Mouse (Mus musculus): ENCODE measurements at regions not wholly inside any gene's neighbourhood (a gene's known extent, or its start where the extent isn't known, plus 50 kb on each side); places are given as distances from the start of the nearest gene placed in this dataset.
A peak's percentile ranks its signal among the peaks of the same experiment; 100 is the strongest.

GRCm38 (mm10) chr13:55954346-55954745, 118.4 kb upstream of the Pitx1 start:
- DNase-seq, result no peak

GRCm38 (mm10) chr13:55953426-55953825, 117.4 kb upstream of the Pitx1 start:
- DNase-seq, result peak in 1 of 2 experiments; percentile 12

GRCm38 (mm10) chr13:55950773-55951172, 114.8 kb upstream of the Pitx1 start:
- no peak for DNase-seq

GRCm38 (mm10) chr13:55948591-55948990, 112.6 kb upstream of the Pitx1 start:
- DNase-seq, result no peak

GRCm38 (mm10) chr13:55948144-55948543, 112.2 kb upstream of the Pitx1 start:
- no peak for DNase-seq

- no peak for DNase-seq
These were observed 101.4 kb upstream of the Pitx1 start for GRCm38 (mm10) chr13:55937417-55937816.

GRCm38 (mm10) chr13:55937000-55937399, 101.0 kb upstream of the Pitx1 start:
- no peak for DNase-seq

GRCm38 (mm10) chr13:55930637-55931036, 94.6 kb upstream of the Pitx1 start:
- no peak for DNase-seq

- no peak for DNase-seq
These were observed 93.8 kb upstream of the Pitx1 start for GRCm38 (mm10) chr13:55929814-55930213.

- peak; percentile 6 to 13 for DNase-seq
These were observed 87.6 kb upstream of the Pitx1 start for GRCm38 (mm10) chr13:55923505-55924136.

- no peak for DNase-seq
These were observed 81.3 kb upstream of the Pitx1 start for GRCm38 (mm10) chr13:55917316-55917715.

- DNase-seq, result peak; percentile 82 to 86
These were observed 76.3 kb upstream of the Pitx1 start for GRCm38 (mm10) chr13:55912271-55912711.

GRCm38 (mm10) chr13:55909941-55910340, 73.9 kb upstream of the Pitx1 start:
- no peak for DNase-seq

GRCm38 (mm10) chr13:55904884-55905283, 68.9 kb upstream of the Pitx1 start:
- no peak for DNase-seq

GRCm38 (mm10) chr13:55902255-55902654, 66.3 kb upstream of the Pitx1 start:
- DNase-seq, result no peak

- no peak for DNase-seq
These were observed 64.2 kb upstream of the Pitx1 start for GRCm38 (mm10) chr13:55900190-55900526.

- no peak for DNase-seq
These were observed 63.7 kb upstream of the Pitx1 start for GRCm38 (mm10) chr13:55899501-55900189.

- DNase-seq, result no peak
These were observed 63.0 kb upstream of the Pitx1 start for GRCm38 (mm10) chr13:55898999-55899398.

GRCm38 (mm10) chr13:55898257-55898950, 62.4 kb upstream of the Pitx1 start:
- no peak for DNase-seq

GRCm38 (mm10) chr13:55895505-55895904, 59.5 kb upstream of the Pitx1 start:
- no peak for DNase-seq

- no peak for DNase-seq
These were observed 57.4 kb upstream of the Pitx1 start for GRCm38 (mm10) chr13:55893154-55894018.

- no peak for DNase-seq
These were observed 56.3 kb upstream of the Pitx1 start for GRCm38 (mm10) chr13:55892250-55892649.

All from kidney, postnatal 36 days (tissue).